Mouse (Mus musculus): ENCODE measurements around the gene Arid1b. TPM values are rescaled to one million over a fixed set of nuclear protein-coding genes. Genes with fewer than 3 reads are reported as not detected.

The Arid1b gene
- total RNA-seq, 1 experiment = 9.2 TPM

GRCm38 (mm10) chr17:5168046-5168445 lies 173.9 kb downstream of the Arid1b start:
- no peak overlapping the region for H3K27ac ChIP-seq (ENCODE audit: insufficient read depth, low read depth, low read length, poor library complexity, severe bottlenecking)
- H3K9me3 ChIP-seq (ENCODE audit: control insufficient read depth, insufficient read depth, low read depth, low read length) = no peaks in the 10 kb centered on the region
- TF ChIP-seq MAFK (IDR thresholded peaks at IDR 0.05; ENCODE audit: insufficient read depth, low read depth, low read length) (no peak), ZC3H11A (IDR thresholded peaks at IDR 0.05; ENCODE audit: borderline replicate concordance, low read depth, low read length) (no peak), ZNF384 (IDR thresholded peaks at IDR 0.05; ENCODE audit: low read depth, low read length) (no peak), CHD2 (IDR thresholded peaks at IDR 0.05; ENCODE audit: low read depth, low read length) (no peak)
- peaks cover 0 to 7% of the 10 kb centered on the region in 2 experiments; a peak in 2 of 4 replicates for H3K4me1 ChIP-seq (ENCODE audit: control insufficient read depth in 2 of 2, insufficient read depth in 2 of 2, low read length in 2 of 2, poor library complexity in 1 of 2)
- no peak overlapping the region for H3K4me3 ChIP-seq (ENCODE audit: insufficient read depth in 1 of 2, low read depth in 1 of 2, low read length in 2 of 2, poor library complexity in 1 of 2, severe bottlenecking in 1 of 2)
- no peaks in the 10 kb centered on the region for H3K36me3 ChIP-seq (ENCODE audit: control insufficient read depth, insufficient read depth, low read length, poor library complexity, severe bottlenecking)
- in situ Hi-C loops (cut with MboI; ENCODE audit: low sequenced_read_pairs in 2 of 2, unreplicated experiment in 2 of 2) = no loop called here
- DNase-seq (ENCODE audit: low read depth, low spot score) = no peak
- no peak overlapping the region for H3K9ac ChIP-seq (ENCODE audit: insufficient read depth, low read depth, low read length, poor library complexity, severe bottlenecking)

DNA sequence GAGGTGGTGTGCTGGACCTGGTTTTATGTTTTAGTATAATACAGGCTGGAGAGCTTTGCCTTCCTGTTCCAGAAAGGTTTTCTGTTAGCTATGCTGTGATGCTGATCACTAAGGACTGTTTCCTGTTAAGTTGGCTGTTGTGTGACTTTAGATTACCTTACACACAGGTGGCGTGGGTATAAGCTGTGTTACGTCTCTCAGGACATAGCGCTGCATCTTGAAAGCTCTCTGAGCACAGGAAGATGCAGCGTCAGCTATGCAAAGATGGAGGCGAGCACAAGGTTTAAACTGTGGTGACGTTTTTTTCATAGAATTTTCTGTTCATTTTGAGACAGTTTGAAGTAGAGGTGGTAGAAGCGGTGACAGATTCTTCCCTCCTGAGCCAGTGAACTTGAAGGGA lies 174.5 kb downstream of the Arid1b start:
- H3K4me3 ChIP-seq (ENCODE audit: insufficient read depth in 1 of 2, low read depth in 1 of 2, low read length in 2 of 2, poor library complexity in 1 of 2, severe bottlenecking in 1 of 2) = no peak overlapping the region
- H3K9me3 ChIP-seq (ENCODE audit: control insufficient read depth, insufficient read depth, low read depth, low read length) = no peaks in the 10 kb centered on the region
- no peak for TF ChIP-seq ZNF384 (IDR thresholded peaks at IDR 0.05; ENCODE audit: low read depth, low read length)
- TF ChIP-seq MAFK (IDR thresholded peaks at IDR 0.05; ENCODE audit: insufficient read depth, low read depth, low read length) = no peak
- TF ChIP-seq CHD2 (IDR thresholded peaks at IDR 0.05; ENCODE audit: low read depth, low read length) = no peak
- TF ChIP-seq HCFC1 (IDR thresholded peaks at IDR 0.05; ENCODE audit: borderline replicate concordance, insufficient read depth, low read length) = no peak
- TF ChIP-seq ZC3H11A (IDR thresholded peaks at IDR 0.05; ENCODE audit: borderline replicate concordance, low read depth, low read length) = no peak
- H3K27ac ChIP-seq (ENCODE audit: insufficient read depth, low read depth, low read length, poor library complexity, severe bottlenecking) = no peak overlapping the region
- DNase-seq (ENCODE audit: low read depth, low spot score) = no peak
- in situ Hi-C loops (cut with MboI; ENCODE audit: low sequenced_read_pairs in 2 of 2, unreplicated experiment in 2 of 2) = no loop called here
- H3K4me1 ChIP-seq (ENCODE audit: control insufficient read depth in 2 of 2, insufficient read depth in 2 of 2, low read length in 2 of 2, poor library complexity in 1 of 2) = peaks cover 0 to 7% of the 10 kb centered on the region in 2 experiments; a peak in 2 of 4 replicates
- no peak overlapping the region for H3K9ac ChIP-seq (ENCODE audit: insufficient read depth, low read depth, low read length, poor library complexity, severe bottlenecking)
- H3K36me3 ChIP-seq (ENCODE audit: control insufficient read depth, insufficient read depth, low read length, poor library complexity, severe bottlenecking) = no peaks in the 10 kb centered on the region

DNA sequence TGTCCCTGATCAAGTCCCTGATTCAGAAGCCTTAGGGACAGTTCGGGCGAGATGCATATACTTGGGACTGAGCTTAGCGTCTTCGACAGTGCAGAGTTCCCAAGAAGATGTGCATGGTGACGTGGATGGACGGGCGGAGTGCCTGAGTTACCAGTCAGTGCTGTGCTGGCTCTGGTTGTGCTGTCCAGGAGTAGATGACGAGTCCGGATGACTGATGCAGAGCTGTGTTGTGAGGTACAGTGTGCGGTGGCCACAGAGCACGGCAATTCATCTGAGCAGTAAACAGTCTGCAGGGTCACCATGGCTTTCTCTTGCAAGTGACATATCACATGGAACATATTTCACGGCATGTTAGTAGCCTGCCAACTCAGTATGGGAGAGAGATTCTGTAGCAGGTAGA lies 176.2 kb downstream of the Arid1b start:
- no peaks in the 10 kb centered on the region for H3K9me3 ChIP-seq (ENCODE audit: control insufficient read depth, insufficient read depth, low read depth, low read length)
- no peak for TF ChIP-seq ZNF384 (IDR thresholded peaks at IDR 0.05; ENCODE audit: low read depth, low read length)
- no peak for TF ChIP-seq ZC3H11A (IDR thresholded peaks at IDR 0.05; ENCODE audit: borderline replicate concordance, low read depth, low read length)
- no peak for TF ChIP-seq CHD2 (IDR thresholded peaks at IDR 0.05; ENCODE audit: low read depth, low read length)
- TF ChIP-seq MAFK (IDR thresholded peaks at IDR 0.05; ENCODE audit: insufficient read depth, low read depth, low read length) = no peak
- no peak for TF ChIP-seq HCFC1 (IDR thresholded peaks at IDR 0.05; ENCODE audit: borderline replicate concordance, insufficient read depth, low read length)
- H3K9ac ChIP-seq (ENCODE audit: insufficient read depth, low read depth, low read length, poor library complexity, severe bottlenecking) = no peak overlapping the region
- no peak for DNase-seq (ENCODE audit: low read depth, low spot score)
- in situ Hi-C loops (cut with MboI; ENCODE audit: low sequenced_read_pairs in 2 of 2, unreplicated experiment in 2 of 2) = no loop called here
- no peaks in the 10 kb centered on the region for H3K36me3 ChIP-seq (ENCODE audit: control insufficient read depth, insufficient read depth, low read length, poor library complexity, severe bottlenecking)
- H3K27ac ChIP-seq (ENCODE audit: insufficient read depth, low read depth, low read length, poor library complexity, severe bottlenecking) = no peak overlapping the region
- H3K4me3 ChIP-seq (ENCODE audit: insufficient read depth in 1 of 2, low read depth in 1 of 2, low read length in 2 of 2, poor library complexity in 1 of 2, severe bottlenecking in 1 of 2) = no peak overlapping the region
- H3K4me1 ChIP-seq (ENCODE audit: control insufficient read depth in 2 of 2, insufficient read depth in 2 of 2, low read length in 2 of 2, poor library complexity in 1 of 2) = peaks cover 0 to 2% of the 10 kb centered on the region in 2 experiments; a peak in 1 of 4 replicates

DNA sequence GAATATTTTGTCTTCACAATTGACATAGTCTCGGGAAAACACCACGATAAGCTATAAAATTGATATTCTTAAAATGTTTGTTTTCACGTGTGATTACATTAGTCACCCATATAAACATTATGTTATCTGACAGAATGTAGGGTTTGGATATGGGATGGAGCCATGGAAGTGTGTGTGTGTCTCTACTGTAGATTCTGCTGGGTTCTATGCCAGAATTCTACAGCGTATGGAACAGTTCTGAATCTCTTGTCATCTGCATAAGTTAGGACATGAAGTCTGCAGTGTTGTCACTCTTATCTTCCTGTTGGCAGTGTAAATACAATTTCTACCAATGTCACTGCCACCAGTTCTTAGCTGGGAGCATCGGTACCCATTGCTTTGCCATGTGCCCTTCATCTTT lies 177.3 kb downstream of the Arid1b start:
- Histone ChIP-seq H3K4me3 (ENCODE audit: insufficient read depth in 1 of 2, low read depth in 1 of 2, low read length in 2 of 2, poor library complexity in 1 of 2, severe bottlenecking in 1 of 2) (no peak overlapping the region), H3K9ac (ENCODE audit: insufficient read depth, low read depth, low read length, poor library complexity, severe bottlenecking) (no peak overlapping the region), H3K36me3 (ENCODE audit: control insufficient read depth, insufficient read depth, low read length, poor library complexity, severe bottlenecking) (no peaks in the 10 kb centered on the region), H3K9me3 (ENCODE audit: control insufficient read depth, insufficient read depth, low read depth, low read length) (no peaks in the 10 kb centered on the region), H3K27ac (ENCODE audit: insufficient read depth, low read depth, low read length, poor library complexity, severe bottlenecking) (no peak overlapping the region), H3K4me1 (ENCODE audit: control insufficient read depth in 2 of 2, insufficient read depth in 2 of 2, low read length in 2 of 2, poor library complexity in 1 of 2) (peaks cover 0 to 2% of the 10 kb centered on the region in 2 experiments; a peak in 1 of 4 replicates)
- no peak for DNase-seq (ENCODE audit: low read depth, low spot score)
- no peak for TF ChIP-seq ZC3H11A (IDR thresholded peaks at IDR 0.05; ENCODE audit: borderline replicate concordance, low read depth, low read length)
- TF ChIP-seq HCFC1 (IDR thresholded peaks at IDR 0.05; ENCODE audit: borderline replicate concordance, insufficient read depth, low read length) = no peak
- TF ChIP-seq MAFK (IDR thresholded peaks at IDR 0.05; ENCODE audit: insufficient read depth, low read depth, low read length) = no peak
- TF ChIP-seq ZNF384 (IDR thresholded peaks at IDR 0.05; ENCODE audit: low read depth, low read length) = no peak
- no peak for TF ChIP-seq CHD2 (IDR thresholded peaks at IDR 0.05; ENCODE audit: low read depth, low read length)
- in situ Hi-C loops (cut with MboI; ENCODE audit: low sequenced_read_pairs in 2 of 2, unreplicated experiment in 2 of 2) = no loop called here

Measured in ES-E14 (cell line).